ENCODE assay signal across 11 mouse cellular contexts in the genomic region with DNA sequence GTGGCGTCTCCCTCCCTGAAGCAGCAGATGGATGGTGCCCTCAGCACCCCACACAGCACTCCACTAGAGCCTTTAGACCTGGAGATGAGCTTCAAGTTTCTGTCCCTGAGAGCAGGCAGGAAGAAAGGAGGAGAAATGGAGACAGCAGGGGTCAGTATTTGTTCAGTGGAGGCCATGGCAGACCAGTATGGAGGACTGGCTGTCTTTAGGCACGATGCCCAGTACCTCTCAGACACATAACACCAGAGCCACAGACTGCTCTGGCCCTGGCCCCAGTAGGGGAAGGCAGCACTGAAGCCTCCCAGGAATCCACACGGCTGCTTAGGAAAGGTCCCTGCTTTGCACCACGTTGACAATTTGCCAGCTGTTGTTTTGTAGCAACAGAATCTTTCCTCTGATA.
A peak's percentile ranks its signal among the peaks of the same experiment; 100 is the strongest.
DNase-seq lines count a peak whose midpoint lies in the region; ATAC-seq lines count a peak whose summit lies in the region.
"Had no signal": no experiment of that assay in that cellular context is flagged by ENCODE, and none has a peak within 500 bp of the region (broad histone marks: within the 10 kb centered on the region; RNA-seq: fewer than 3 reads in every experiment).

No protein-coding gene starts in this region.

- H3K9ac ChIP-seq in midbrain, embryonic 16.5 days (ENCODE audit: low read depth, low read length) = no peak overlapping the region
- no peak overlapping the region for H3K9ac ChIP-seq in midbrain, embryonic 11.5 days (ENCODE audit: low read length)
- H3K9ac ChIP-seq in heart, embryonic 11.5 days (ENCODE audit: low read depth, low read length) = no peak overlapping the region

- H3K4me1 ChIP-seq in midbrain, embryonic 16.5 days (ENCODE audit: control insufficient read depth, insufficient read depth, low read length) = no peaks in the 10 kb centered on the region
- no peaks in the 10 kb centered on the region for H3K4me1 ChIP-seq in midbrain, embryonic 11.5 days (ENCODE audit: control insufficient read depth, insufficient read depth, low read length)
- no peaks in the 10 kb centered on the region for H3K4me1 ChIP-seq in heart, embryonic 11.5 days (ENCODE audit: control insufficient read depth, insufficient read depth, low read length)
- H3K4me1 ChIP-seq: megakaryocyte, embryonic 14.5 days had no signal

- H3K9me3 ChIP-seq in midbrain, embryonic 16.5 days (replicated peaks; ENCODE audit: control insufficient read depth, low read length, poor library complexity, severe bottlenecking) = no peaks in the 10 kb centered on the region
- no peaks in the 10 kb centered on the region for H3K9me3 ChIP-seq in midbrain, embryonic 11.5 days (ENCODE audit: control insufficient read depth, low read length)
- H3K9me3 ChIP-seq in heart, embryonic 11.5 days (replicated peaks; ENCODE audit: control insufficient read depth, low read length) = no peaks in the 10 kb centered on the region

- peak; percentile 54 to 60 for DNase-seq in cerebellum, postnatal 14 days
- DNase-seq in cerebellum, adult 11-12 months = no peak
- DNase-seq in midbrain, embryonic 11.5 days (ENCODE audit: low spot score, missing footprints) = no peak
- DNase-seq in lung, postnatal 10 days = peak; percentile 76
- no peak for DNase-seq in thymus, adult 18-20 months
- DNase-seq in c-Kit-positive CD71-positive TER-119-positive erythroid progenitor cells, embryonic 14.5 days (ENCODE audit: low spot score) = no peak
- DNase-seq: embryo, embryonic 11 days had no signal

- H3K27me3 ChIP-seq in midbrain, embryonic 16.5 days (ENCODE audit: control insufficient read depth, insufficient read depth, low read depth, low read length) = no peaks in the 10 kb centered on the region
- no peaks in the 10 kb centered on the region for H3K27me3 ChIP-seq in midbrain, embryonic 11.5 days (ENCODE audit: control insufficient read depth, insufficient read depth, low read length)
- H3K27me3 ChIP-seq in heart, embryonic 11.5 days (ENCODE audit: control insufficient read depth, insufficient read depth, low read length) = peaks cover 2% of the 10 kb centered on the region; the same call in 1 of the 2 replicates
- H3K27me3 ChIP-seq: megakaryocyte, embryonic 14.5 days had no signal

- no peak overlapping the region for H3K4me2 ChIP-seq in midbrain, embryonic 16.5 days (ENCODE audit: low read length)
- H3K4me2 ChIP-seq in midbrain, embryonic 11.5 days = no peak overlapping the region
- H3K4me2 ChIP-seq in heart, embryonic 11.5 days = no peak overlapping the region

- H3K36me3 ChIP-seq in midbrain, embryonic 16.5 days (ENCODE audit: control insufficient read depth, insufficient read depth, low read length) = no peaks in the 10 kb centered on the region
- no peaks in the 10 kb centered on the region for H3K36me3 ChIP-seq in midbrain, embryonic 11.5 days (ENCODE audit: control insufficient read depth, insufficient read depth, low read length)
- H3K36me3 ChIP-seq in heart, embryonic 11.5 days (ENCODE audit: control insufficient read depth, insufficient read depth, low read length) = no peaks in the 10 kb centered on the region

- WGBS in midbrain, embryonic 16.5 days = 54% methylated on average over 4 of the region's 4 CpGs
- 73% methylated on average over 4 of the region's 4 CpGs for WGBS in midbrain, embryonic 11.5 days
- WGBS in heart, embryonic 11.5 days (ENCODE audit: insufficient replicate concordance) = 56% methylated on average over 4 of the region's 4 CpGs

- H3K27ac ChIP-seq in midbrain, embryonic 16.5 days (ENCODE audit: low read length) = no peak overlapping the region
- no peak overlapping the region for H3K27ac ChIP-seq in midbrain, embryonic 11.5 days (ENCODE audit: low read depth, low read length)
- H3K27ac ChIP-seq in heart, embryonic 11.5 days (ENCODE audit: low read depth, low read length) = no peak overlapping the region

- H3K4me3 ChIP-seq in midbrain, embryonic 16.5 days (ENCODE audit: low read depth, low read length) = no peak overlapping the region
- H3K4me3 ChIP-seq in midbrain, embryonic 11.5 days (ENCODE audit: low read depth, low read length) = no peak overlapping the region
- H3K4me3 ChIP-seq in heart, embryonic 11.5 days (ENCODE audit: low read depth, low read length) = no peak overlapping the region
- H3K4me3 ChIP-seq: megakaryocyte, embryonic 14.5 days had no signal

- ATAC-seq in midbrain, embryonic 16.5 days = 0 out of 2 replicates have a peak, but pooled peaks have one; percentile 48
- no peak for ATAC-seq in midbrain, embryonic 11.5 days (ENCODE audit: low FRiP score)
- ATAC-seq in heart, embryonic 11.5 days (replicated peaks; ENCODE audit: insufficient number of reproducible peaks, low FRiP score, low TSS enrichment) = peak; percentile 55; the same call in 1 of the 2 replicates
- ATAC-seq: activated CD4-positive, CD25-positive, alpha-beta regulatory T cell, adult 4 months had no signal

Comparison
In these comparisons a context has a peak if more than half of its experiments do, and no peak if none do; other contexts are left out.
1. DNase-seq: peak in cerebellum, postnatal 14 days (2 of 2) and lung, postnatal 10 days (single experiment); none in cerebellum, adult 11-12 months (single experiment), midbrain, embryonic 11.5 days (single experiment), thymus, adult 18-20 months (0 of 2) and c-Kit-positive CD71-positive TER-119-positive erythroid progenitor cells, embryonic 14.5 days (single experiment).